Mouse (Mus musculus): Measurements from ENCODE around the gene Dnajc6. TPM values are rescaled to one million over a fixed set of nuclear protein-coding genes. Genes with fewer than 3 reads are reported as not detected.

Gene Dnajc6
- polyA plus RNA-seq, 1 experiment from 2014 or later, result 1.2 TPM

- WGBS, result 87% methylated on average over 5 of the region's 5 CpGs
- DNase-seq (ENCODE audit: low spot score), result no peak
- H3K27ac ChIP-seq (replicated peaks), result no peak overlapping the region
- no peaks in the 10 kb centered on the region for H3K27me3 ChIP-seq (ENCODE audit: low read depth, poor library complexity, severe bottlenecking)
- no peaks in the 10 kb centered on the region for H3K9me3 ChIP-seq (replicated peaks)
- no peaks in the 10 kb centered on the region for H3K36me3 ChIP-seq
- H3K4me1 ChIP-seq, result no peaks in the 10 kb centered on the region
- H3K4me3 ChIP-seq, result no peak overlapping the region
Measured at GRCm38 (mm10) chr4:101689645-101690044, 193.2 kb downstream of the Dnajc6 start.

Other genes with a start within 250 kb of the Dnajc6 start
- gene Jak1, start 231.4 kb upstream of the Dnajc6 start, polyA plus RNA-seq (2016; fragmentation: Nextera tagmentation; extraction: Ambion mirVana), result 42.3 and 48.6 TPM in 2 replicates
- gene Ak4, start 77.4 kb upstream of the Dnajc6 start, polyA plus RNA-seq (2016; fragmentation: Nextera tagmentation; extraction: Ambion mirVana), result 35.7 and 47.8 TPM in 2 replicates
- gene Leprot, start 151.1 kb downstream of the Dnajc6 start, polyA plus RNA-seq (2016; fragmentation: Nextera tagmentation; extraction: Ambion mirVana), result 65.6 and 73.6 TPM in 2 replicates
- 1.8 and 2.0 TPM in 2 replicates for gene Lepr, start 220.8 kb downstream of the Dnajc6 start, polyA plus RNA-seq (2016; fragmentation: Nextera tagmentation; extraction: Ambion mirVana)